Mouse (Mus musculus) adipocyte (in vitro differentiated cells): ENCODE measurements around the gene Slc26a9.
"Not testable (repeated sequence)": the region's sequence is repeated elsewhere in the genome, so short reads cannot be mapped to it uniquely, and the experiment has no call there.

Experiments used
- DNase-seq: peaks from one replicate; pipeline ENCODE4 v3.0.0-alpha.2; 2016; ENCODE audit warnings: low spot score

Gene Slc26a9

DNA sequence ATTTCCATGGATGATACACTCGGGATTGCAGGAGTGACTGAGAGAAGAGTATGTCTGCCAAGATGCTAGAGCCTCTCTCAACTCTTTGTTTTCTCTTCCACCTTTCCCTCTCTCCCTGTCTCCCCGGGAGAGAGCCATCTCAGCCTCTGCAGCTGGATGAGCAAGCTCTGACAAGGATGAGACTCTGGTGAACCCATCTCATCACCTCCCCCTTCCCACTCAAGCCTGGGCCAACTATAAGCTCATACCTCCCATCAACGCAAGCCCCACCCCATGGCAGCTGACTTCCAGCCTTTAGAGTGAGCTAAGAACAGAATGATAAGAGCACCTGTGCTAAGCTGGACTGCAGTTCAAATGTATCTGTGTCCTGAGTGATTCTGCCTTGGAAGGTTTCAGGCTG is 25.5 kb downstream of the Slc26a9 start:
- DNase-seq, result no peak

GRCm38 (mm10) chr1:131770656-131771055 is 26.8 kb downstream of the Slc26a9 start:
- DNase-seq, result peak; percentile 87

- no peak for DNase-seq
Measured at GRCm38 (mm10) chr1:131771440-131771839, 27.6 kb downstream of the Slc26a9 start.

- no peak for DNase-seq
Measured at GRCm38 (mm10) chr1:131794591-131794990, 50.8 kb downstream of the Slc26a9 start.

DNA sequence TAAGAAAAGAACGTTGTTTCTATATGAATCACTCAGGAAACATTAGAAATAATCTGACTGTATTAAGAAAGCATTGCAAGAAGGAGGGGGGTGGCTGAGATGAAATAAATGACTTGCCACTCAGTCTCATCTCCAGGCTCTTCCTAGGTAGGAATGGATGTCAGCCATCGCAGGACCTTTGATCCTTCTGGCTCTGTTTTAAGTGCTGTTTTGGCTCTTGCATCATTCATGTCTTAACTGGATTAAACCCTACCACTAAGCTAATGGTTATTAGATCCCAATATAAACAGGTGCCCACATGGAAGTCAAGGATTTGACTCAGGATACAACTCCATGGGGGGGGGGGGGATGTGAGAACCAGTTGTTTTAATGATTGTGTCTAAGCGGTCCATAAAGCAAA is 51.3 kb downstream of the Slc26a9 start:
- DNase-seq, result no peak

GRCm38 (mm10) chr1:131797202-131797909 is 53.5 kb downstream of the Slc26a9 start, which contains the start of gene Pm20d1:
TSS of gene Pm20d1 (plus strand) at chr1:131797381.
- no peak for DNase-seq

DNA sequence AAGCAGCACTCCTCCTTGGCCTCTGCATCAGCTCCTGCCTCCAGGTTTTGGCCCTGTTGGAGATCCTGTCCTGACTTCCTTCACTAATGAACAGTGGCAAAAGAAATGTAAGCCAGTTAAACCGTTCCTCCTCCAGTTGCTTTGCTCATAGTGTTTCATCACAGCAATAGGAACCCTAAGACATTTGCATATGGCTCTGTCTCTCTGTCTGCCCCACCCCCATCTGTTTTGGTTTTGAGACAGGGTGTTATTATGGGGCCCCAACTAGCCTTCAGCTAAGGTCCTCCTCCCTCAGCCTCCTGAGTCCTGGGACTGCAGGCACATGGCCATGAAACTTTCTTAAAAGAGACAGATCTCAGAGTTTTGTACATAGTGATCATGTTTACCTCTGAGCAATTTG is 56.2 kb downstream of the Slc26a9 start:
- DNase-seq, result no peak

DNA sequence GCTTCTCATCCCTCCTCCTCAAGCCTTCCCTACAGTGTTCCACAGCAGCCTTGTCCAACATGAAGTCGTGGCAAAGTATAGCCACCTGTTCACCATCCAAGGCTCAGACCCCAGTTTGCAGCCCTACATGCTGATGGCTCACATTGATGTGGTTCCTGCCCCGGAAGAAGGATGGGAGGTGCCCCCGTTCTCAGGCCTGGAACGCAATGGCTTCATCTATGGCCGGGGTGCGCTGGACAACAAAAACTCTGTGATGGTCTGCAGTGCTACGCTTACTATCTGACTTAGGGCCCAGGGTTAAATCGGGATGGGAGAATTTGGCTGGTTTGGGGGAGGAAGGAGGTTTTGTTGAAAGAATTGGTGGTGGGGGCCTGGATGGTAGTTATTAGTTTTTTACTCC is 57.2 kb downstream of the Slc26a9 start:
- no peak for DNase-seq

GRCm38 (mm10) chr1:131802652-131803051 is 58.8 kb downstream of the Slc26a9 start:
- no peak for DNase-seq

- no peak for DNase-seq
Measured at GRCm38 (mm10) chr1:131804166-131804565, 60.3 kb downstream of the Slc26a9 start.

- DNase-seq, result no peak
Measured at GRCm38 (mm10) chr1:131808986-131809385, 65.2 kb downstream of the Slc26a9 start.

DNA sequence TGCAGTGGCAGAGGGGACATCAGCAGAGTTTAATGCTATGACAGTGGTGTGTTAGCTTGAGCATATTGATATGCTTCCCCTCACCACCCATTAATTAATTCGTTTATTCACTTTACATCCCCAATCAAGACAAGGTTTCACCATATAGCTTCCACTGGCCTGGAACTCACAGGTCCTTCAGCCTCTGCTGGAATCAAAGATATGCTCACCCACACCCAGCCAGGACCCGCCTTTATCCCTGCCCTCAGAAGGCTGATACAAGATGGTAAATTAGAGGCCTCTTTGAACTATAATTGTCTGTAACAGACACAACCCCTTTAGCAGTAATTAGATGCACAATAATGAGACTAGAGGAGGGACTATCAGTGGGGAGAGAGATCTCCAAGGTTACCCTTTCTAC is 65.8 kb downstream of the Slc26a9 start:
- DNase-seq, result no peak

- no peak for DNase-seq
Measured at GRCm38 (mm10) chr1:131811393-131811792, 67.6 kb downstream of the Slc26a9 start.

DNA sequence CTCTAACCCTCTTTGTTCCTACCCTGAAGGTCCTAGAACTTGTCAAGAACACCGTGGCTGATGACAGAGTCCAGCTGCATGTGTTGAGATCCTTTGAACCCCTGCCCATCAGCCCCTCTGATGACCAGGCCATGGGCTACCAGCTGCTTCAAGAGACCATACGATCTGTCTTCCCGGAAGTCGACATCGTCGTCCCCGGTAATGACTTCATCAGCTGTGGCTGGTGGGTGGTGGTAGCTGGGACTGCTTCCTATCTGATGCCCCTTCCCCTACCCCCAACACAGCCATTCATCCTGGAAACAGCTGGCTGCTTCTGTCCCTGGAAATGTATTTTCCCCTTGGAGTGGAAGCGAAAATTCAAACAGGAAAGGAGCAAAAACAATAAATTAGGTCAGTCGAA is 68.2 kb downstream of the Slc26a9 start:
- no peak for DNase-seq

GRCm38 (mm10) chr1:131812631-131813295 is 68.9 kb downstream of the Slc26a9 start:
- no peak for DNase-seq

DNA sequence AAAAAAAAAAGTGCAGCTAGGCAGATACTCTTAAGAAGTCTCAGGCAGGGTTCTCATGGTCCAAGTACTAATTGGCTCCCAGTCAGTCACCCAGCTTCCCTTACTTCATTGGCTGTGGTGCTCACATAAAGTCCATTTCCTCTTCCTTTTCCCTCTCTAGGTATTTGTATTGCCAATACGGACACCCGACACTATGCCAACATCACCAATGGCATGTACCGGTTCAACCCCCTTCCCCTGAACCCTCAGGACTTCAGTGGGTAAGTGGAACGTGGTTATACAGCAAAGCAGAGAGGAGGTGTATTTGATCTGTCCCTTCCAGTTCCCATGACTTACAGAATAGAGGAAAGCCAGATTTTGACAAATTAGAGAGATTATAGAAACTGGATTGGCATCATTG is 69.9 kb downstream of the Slc26a9 start:
- no peak for DNase-seq

DNA sequence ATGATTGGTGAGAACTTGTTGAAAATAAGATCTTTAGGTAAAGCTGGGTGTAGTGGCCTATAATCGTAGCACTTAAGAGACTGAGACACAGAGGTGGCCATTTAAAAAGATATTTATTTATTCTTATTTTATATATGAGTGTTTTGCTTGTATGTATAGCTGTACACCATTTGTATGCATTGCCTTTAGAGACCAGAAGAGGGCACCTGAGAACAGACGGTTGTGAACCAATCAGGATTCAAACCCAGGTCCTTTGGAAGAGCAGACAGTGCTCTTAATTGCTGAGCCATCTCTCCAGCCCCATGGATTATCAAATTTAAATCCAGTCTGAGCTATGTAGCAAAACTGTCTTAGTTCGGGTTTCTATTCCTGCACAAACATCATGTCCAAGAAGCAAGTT is 70.4 kb downstream of the Slc26a9 start:
- no peak for DNase-seq

DNA sequence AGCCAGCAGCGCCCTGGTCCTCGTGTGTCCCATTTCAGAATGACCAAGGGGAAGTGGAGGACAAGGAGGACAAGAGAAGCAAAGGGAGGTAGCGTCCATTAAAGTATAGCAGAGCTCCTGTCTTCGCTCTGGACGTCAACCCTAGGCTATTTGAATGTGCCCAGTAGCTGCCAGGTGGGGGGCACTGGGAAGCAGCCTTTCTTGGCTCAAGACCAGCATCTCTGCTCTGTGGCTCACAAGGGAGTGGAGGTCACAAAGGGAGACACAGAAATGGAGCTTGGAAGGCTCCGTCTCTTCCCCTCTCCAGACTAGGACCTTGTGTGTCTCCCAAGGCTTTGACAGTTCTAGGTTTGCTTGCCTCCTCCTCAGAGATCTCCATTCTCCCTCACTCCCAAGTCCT is 73.1 kb downstream of the Slc26a9 start:
- no peak for DNase-seq

DNA sequence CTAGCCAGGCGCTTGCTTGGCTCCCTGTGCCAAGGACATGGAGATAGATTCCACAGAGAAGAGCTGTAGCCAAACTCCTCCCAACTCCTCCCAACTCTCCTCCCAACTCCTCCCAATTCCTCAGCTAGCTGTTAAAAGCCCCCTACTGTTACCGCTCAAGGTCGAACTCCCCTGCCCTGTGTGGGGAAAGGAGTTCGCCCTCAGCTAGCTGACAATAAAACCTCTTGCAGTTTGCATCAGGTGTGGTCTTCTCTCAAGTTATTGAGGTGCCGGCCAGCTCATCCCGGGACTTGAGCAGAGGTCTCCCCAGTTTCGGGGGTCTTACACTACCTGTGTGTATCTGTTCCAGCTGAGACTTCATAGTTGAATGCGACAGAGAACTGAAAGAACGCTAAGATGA is 76.5 kb downstream of the Slc26a9 start:
- not testable (repeated sequence) for DNase-seq

DNA sequence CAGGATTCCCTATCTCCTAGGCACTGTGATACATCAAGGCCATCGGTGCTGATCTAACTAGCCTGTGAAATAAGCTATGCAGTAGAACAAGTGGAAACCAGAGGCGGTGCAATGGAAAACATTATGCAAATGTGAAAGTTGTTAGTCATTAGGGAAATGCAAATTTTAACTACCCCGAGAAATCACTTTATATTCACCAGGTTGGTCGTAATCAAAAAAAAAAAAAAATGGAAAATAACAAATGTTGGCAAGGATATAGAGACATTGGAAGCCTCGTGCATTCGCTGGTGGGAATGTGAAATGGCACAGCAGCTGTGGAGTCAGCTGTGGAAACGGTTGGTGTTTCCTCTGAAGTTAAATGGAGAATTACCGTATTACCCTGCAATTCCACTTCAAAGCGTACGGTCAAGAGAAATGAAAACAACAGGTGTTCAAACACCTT is 77.1 kb downstream of the Slc26a9 start:
- no peak for DNase-seq
